Mouse (Mus musculus): ENCODE measurements around the gene Psmc6.
A peak's percentile ranks its signal among the peaks of the same experiment; 100 is the strongest.

The Psmc6 gene

GRCm38 (mm10) chr14:45364211-45365195 lies 34.9 kb downstream of the Psmc6 start:
- no peak for DNase-seq

GRCm38 (mm10) chr14:45365196-45365587 lies 35.6 kb downstream of the Psmc6 start:
- no peak for DNase-seq

- DNase-seq = no peak
These were observed 49.2 kb downstream of the Psmc6 start for GRCm38 (mm10) chr14:45378771-45379170.

- DNase-seq = no peak
These were observed 51.2 kb downstream of the Psmc6 start for GRCm38 (mm10) chr14:45380756-45381155.

GRCm38 (mm10) chr14:45382912-45383311 lies 53.3 kb downstream of the Psmc6 start:
- peak; percentile 9 for DNase-seq

GRCm38 (mm10) chr14:45385596-45385995 lies 56.0 kb downstream of the Psmc6 start:
- no peak for DNase-seq

GRCm38 (mm10) chr14:45387480-45387879 lies 57.9 kb downstream of the Psmc6 start:
- no peak for DNase-seq

- DNase-seq = peak; percentile 90
These were observed 59.0 kb downstream of the Psmc6 start for GRCm38 (mm10) chr14:45388345-45389181.

- no peak for DNase-seq
These were observed 59.6 kb downstream of the Psmc6 start for GRCm38 (mm10) chr14:45389194-45389593.

Data from liver (tissue).